Mouse (Mus musculus) E14TG2a.4 (cell line): Measurements from ENCODE around the gene Nek10.

Experiments
- CTCF ChIP-seq: conservative IDR thresholded peaks from 2 replicates; pipeline ENCODE4 v1.5.1; 2014; ENCODE audit warnings: low read length
- NANOG ChIP-seq: IDR thresholded peaks from 2 replicates; pipeline ENCODE4 v1.6.1; 2014; ENCODE audit warnings: borderline replicate concordance, low read length, mixed read lengths
- POU5F1 ChIP-seq: IDR thresholded peaks from 2 replicates; pipeline ENCODE4 v1.6.1; 2014; ENCODE audit warnings: low read length, borderline replicate concordance

- TF ChIP-seq CTCF (no peak), POU5F1 (no peak), NANOG (no peak)
Observed at GRCm38 (mm10) chr14:14870059-14870458, 66.8 kb downstream of the Nek10 start.
